Mouse (Mus musculus) forebrain, postnatal 0 days (tissue): ENCODE results near the gene Slc45a1. TPM values are rescaled to one million over a fixed set of nuclear protein-coding genes. Genes with fewer than 3 reads are reported as not detected.

Source experiments
- ATAC-seq: fragments of 200-750 bp; cut with Nextera tagmentation; 2 replicates; pipeline ENCODE4 v1.8.0; 2017; ENCODE audit warnings: mild to moderate bottlenecking, moderate library complexity
- DNase-seq: peaks from one replicate; pipeline ENCODE4 v3.0.0-alpha.2; 2015
- H3K27ac ChIP-seq: fragments of 300-500 bp; sonication (generic); 2 replicates; pipeline ENCODE4 v1.5.1; 2014; ENCODE audit warnings: low read depth, mild to moderate bottlenecking, antibody characterized with exemption, low read length, moderate library complexity, mixed read lengths
- H3K27me3 ChIP-seq: fragments of 300-500 bp; sonication (generic); 2 replicates; pipeline ENCODE4 v1.6.1; 2014; ENCODE audit warnings: mild to moderate bottlenecking, low read length, mixed read lengths; ENCODE audit not compliant: insufficient read depth
- H3K36me3 ChIP-seq: fragments of 300-500 bp; sonication (generic); 2 replicates; pipeline ENCODE4 v1.6.1; 2014; ENCODE audit warnings: mild to moderate bottlenecking, moderate library complexity; ENCODE audit not compliant: insufficient read depth
- H3K4me1 ChIP-seq: fragments of 300-500 bp; sonication (generic); 2 replicates; pipeline ENCODE4 v1.6.1; 2014; ENCODE audit warnings: antibody characterized with exemption; ENCODE audit not compliant: insufficient read depth
- H3K4me2 ChIP-seq: fragments of 300-500 bp; sonication (generic); 2 replicates; pipeline ENCODE4 v1.6.1; 2014; ENCODE audit warnings: low read depth, mild to moderate bottlenecking, moderate library complexity
- H3K4me3 ChIP-seq: fragments of 300-500 bp; sonication (generic); 2 replicates; pipeline ENCODE4 v1.5.1; 2014; ENCODE audit warnings: low read depth, low read length, mixed read lengths
- H3K9ac ChIP-seq: fragments of 300-500 bp; sonication (generic); 2 replicates; pipeline ENCODE4 v1.6.1; 2014; ENCODE audit warnings: mild to moderate bottlenecking
- H3K9me3 ChIP-seq: fragments of 300-500 bp; sonication (generic); 2 replicates; pipeline ENCODE4 v1.6.1; 2016; ENCODE audit warnings: low read length
- CTCF ChIP-seq: sonication (generic); IDR thresholded peaks from 2 replicates; pipeline ENCODE4 v1.5.1; 2016; ENCODE audit warnings: antibody characterized with exemption, control low read depth, low read depth
- WGBS: fragments of 180-500 bp; shearing (Covaris S2); extraction: QIAGEN DNeasy Blood & Tissue Kit; methylation state at CpG from one replicate; pipeline ENCODE4 v1.1.7; 2014; 5-methylcytosine and 5-hydroxymethylcytosine counted together
- polyA plus RNA-seq: library from polyadenylated mRNA; unstranded; fragments of >200 nt; fragmentation: Nextera tagmentation; extraction: Ambion mirVana; gene quantifications from 2 replicates; pipeline ENCODE4 v1.2.1, GENCODE M21; 2015
- total RNA-seq: library from RNA; depleted of rRNA; stranded (reverse); fragments of >200 nt; gene quantifications from 2 replicates; pipeline ENCODE4 v1.2.3, GENCODE M21; 2014

Slc45a1 gene
- total and polyA plus RNA-seq, 2 experiments from 2014 or later: 37.2 to 43.9 TPM

DNA sequence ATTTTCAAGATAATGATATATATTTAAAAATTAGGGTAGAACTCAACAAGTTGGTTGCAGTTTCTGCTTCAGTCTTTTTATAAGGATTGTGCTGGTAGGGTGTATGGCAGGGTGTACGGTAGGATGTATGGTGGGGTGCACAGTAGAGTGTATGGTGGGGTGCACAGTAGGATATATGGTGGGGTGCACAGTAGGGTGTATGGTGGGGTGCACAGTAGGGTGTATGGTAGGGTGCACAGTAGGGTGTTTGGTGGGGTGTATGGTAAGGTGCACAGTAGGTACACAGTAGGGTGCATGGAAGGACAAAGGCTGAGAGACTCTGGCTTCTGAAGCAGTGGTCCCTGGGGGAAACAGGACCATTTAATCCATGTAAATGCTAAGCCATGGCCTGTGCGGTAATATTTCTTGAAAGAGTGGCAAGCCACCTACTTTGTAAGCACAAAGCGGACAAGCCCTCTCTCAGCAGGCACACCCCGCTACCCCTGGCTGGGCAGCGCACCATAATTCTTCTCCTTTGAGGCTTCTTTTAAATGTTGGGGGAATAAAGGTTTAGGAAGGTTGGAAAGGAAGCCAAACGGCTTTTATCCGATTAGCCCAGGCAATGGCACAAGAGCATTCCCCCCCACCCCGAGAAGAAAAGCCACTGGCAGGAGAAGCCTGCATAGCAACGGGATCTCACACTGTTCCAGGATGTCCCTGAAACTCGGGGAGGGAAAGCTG lies 25.3 kb upstream of the Slc45a1 start:
- no peak overlapping the region for H3K27ac ChIP-seq
- H3K9ac ChIP-seq: no peak overlapping the region
- H3K4me2 ChIP-seq: no peak overlapping the region
- ATAC-seq (0 out of 2 replicates have a peak, but pooled peaks have one; percentile 43), DNase-seq (peak; percentile 28)
- H3K4me3 ChIP-seq: no peak overlapping the region
- no peaks in the 10 kb centered on the region for H3K9me3 ChIP-seq
- no peak for TF ChIP-seq CTCF
- H3K36me3 ChIP-seq: no peaks in the 10 kb centered on the region
- H3K27me3 ChIP-seq: no peaks in the 10 kb centered on the region
- WGBS: 11% methylated on average over 10 of the region's 10 CpGs
- H3K4me1 ChIP-seq: no peaks in the 10 kb centered on the region; the same call in 1 of the 2 replicates

DNA sequence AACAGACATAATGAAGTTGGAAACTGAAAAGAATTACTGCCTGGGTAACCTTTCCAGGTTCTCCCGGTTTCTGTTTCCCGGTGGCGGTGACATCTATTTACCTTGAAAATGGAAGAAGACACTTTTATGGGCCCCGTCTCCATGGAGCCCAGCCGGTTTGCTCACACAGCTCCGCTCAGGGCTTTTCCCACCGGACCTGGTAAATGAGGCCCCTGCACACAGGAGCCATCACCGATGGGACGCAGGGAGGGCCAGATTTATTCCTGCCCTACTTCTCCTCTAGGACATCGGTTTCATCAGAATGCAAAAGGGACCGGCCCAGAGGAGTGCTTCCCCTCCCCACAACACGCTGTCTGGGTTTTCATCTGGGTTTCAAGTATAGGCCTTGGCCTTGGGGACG lies 24.1 kb upstream of the Slc45a1 start:
- Histone ChIP-seq H3K4me1 (no peaks in the 10 kb centered on the region; the same call in 1 of the 2 replicates), H3K9ac (no peak overlapping the region), H3K4me3 (no peak overlapping the region), H3K27ac (no peak overlapping the region), H3K4me2 (no peak overlapping the region), H3K9me3 (no peaks in the 10 kb centered on the region), H3K36me3 (no peaks in the 10 kb centered on the region), H3K27me3 (no peaks in the 10 kb centered on the region)
- no peak for DNase-seq
- ATAC-seq: no peak
- TF ChIP-seq CTCF: no peak
- 89% methylated on average over 13 of the region's 13 CpGs for WGBS

DNA sequence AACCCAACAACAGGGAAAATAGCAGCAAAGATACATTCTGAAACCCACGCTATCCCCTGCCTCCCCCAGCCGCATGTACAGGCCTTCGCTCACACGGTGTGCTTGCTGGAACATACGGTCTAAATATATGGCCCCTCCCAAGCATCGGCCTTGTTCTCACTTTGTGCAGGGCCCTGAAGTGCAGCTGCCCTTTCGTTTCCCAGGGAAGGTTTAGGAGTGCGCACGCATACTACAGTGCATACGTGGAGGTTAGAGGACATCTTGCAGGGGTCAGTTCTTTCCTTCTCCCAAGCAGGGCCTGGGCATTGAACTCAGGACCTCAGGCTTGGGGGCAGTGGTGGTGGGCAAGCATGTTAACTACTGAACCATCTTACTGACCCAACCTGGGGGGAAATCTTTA lies 23.3 kb upstream of the Slc45a1 start:
- no peak for DNase-seq
- H3K27me3 ChIP-seq: no peaks in the 10 kb centered on the region
- H3K9me3 ChIP-seq: no peaks in the 10 kb centered on the region
- no peak overlapping the region for H3K27ac ChIP-seq
- no peaks in the 10 kb centered on the region; the same call in 1 of the 2 replicates for H3K4me1 ChIP-seq
- no peak for TF ChIP-seq CTCF
- H3K36me3 ChIP-seq: no peaks in the 10 kb centered on the region
- 93% methylated on average over 10 of the region's 10 CpGs for WGBS
- H3K9ac ChIP-seq: no peak overlapping the region
- no peak for ATAC-seq
- no peak overlapping the region for H3K4me3 ChIP-seq
- H3K4me2 ChIP-seq: no peak overlapping the region

DNA sequence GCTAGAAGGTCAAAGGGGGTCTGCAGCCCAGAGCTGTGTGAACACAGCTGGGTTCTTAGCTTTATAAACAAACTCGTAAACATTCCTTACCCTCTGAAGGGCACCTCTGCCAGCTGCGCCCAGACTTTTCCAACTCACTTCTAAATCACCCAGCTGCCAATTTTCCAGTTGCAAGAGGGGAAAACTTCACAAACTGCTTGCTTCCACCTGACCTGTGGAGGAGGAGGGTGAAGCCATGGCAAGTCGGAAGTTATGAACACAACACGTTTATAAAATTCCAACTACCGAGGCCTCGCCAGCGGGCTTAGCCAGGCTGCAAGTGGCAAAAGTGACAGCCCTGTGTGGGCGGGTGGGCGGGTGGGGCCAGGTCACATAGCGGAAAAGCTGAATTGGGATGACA lies 13.8 kb upstream of the Slc45a1 start:
- no peak for DNase-seq
- ATAC-seq: no peak
- no peaks in the 10 kb centered on the region for H3K36me3 ChIP-seq
- no peaks in the 10 kb centered on the region for H3K4me1 ChIP-seq
- no peaks in the 10 kb centered on the region for H3K9me3 ChIP-seq
- no peak overlapping the region for H3K9ac ChIP-seq
- no peak overlapping the region for H3K4me3 ChIP-seq
- H3K4me2 ChIP-seq: no peak overlapping the region
- TF ChIP-seq CTCF: no peak
- H3K27ac ChIP-seq: no peak overlapping the region
- 88% methylated on average over 10 of the region's 10 CpGs for WGBS
- no peaks in the 10 kb centered on the region for H3K27me3 ChIP-seq

DNA sequence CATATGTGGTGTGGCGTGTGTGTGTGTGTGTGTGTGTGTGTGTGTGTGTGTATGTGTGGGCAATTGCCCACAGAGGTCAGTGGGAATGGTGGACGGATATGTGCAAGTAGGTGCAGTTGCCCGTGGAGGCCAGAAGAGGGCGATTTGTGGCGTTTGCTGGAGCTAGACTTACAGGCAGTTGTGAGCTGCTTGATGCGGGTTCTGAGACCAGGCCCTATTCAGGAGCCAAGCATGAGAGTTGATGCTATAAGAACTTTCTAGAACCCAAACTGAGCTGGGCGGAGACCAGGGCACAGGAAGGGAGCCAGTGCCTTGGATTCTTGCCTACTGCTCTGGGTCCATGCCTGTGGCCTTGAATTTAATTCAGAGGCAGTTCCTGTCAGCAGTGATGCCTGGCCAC lies 12.8 kb upstream of the Slc45a1 start:
- peak; percentile 46 for TF ChIP-seq CTCF
- Histone ChIP-seq H3K27me3 (no peaks in the 10 kb centered on the region), H3K9ac (no peak overlapping the region), H3K9me3 (no peaks in the 10 kb centered on the region), H3K27ac (no peak overlapping the region), H3K36me3 (no peaks in the 10 kb centered on the region), H3K4me1 (no peaks in the 10 kb centered on the region), H3K4me2 (no peak overlapping the region), H3K4me3 (no peak overlapping the region)
- DNase-seq (no peak), ATAC-seq (no peak)
- 86% methylated on average over 7 of the region's 7 CpGs for WGBS

DNA sequence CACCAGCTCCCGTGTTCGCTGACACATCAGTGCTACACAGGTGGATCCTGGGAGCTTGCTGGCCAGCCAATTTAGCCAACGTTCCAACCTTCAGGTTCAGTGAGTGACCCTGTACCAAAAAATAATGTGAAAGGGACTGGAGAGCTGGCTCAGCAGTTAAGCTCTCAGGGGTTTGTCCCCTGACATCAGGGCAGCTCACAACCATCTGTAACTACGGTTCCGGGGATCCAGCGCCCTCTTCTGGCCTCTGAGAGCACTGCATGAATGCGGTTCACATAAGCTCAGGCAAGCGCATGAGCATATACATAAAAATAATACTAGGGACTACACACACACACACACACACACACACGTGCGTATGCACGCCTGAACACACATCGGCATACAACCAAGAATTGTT lies 11.2 kb upstream of the Slc45a1 start:
- 55% methylated on average over 12 of the region's 12 CpGs for WGBS
- Histone ChIP-seq H3K4me1 (no peaks in the 10 kb centered on the region), H3K9me3 (no peaks in the 10 kb centered on the region), H3K4me2 (no peak overlapping the region), H3K27me3 (no peaks in the 10 kb centered on the region), H3K36me3 (no peaks in the 10 kb centered on the region), H3K9ac (no peak overlapping the region), H3K27ac (no peak overlapping the region), H3K4me3 (no peak overlapping the region)
- DNase-seq: peak; percentile 41
- ATAC-seq: no peak
- peak; percentile 64 for TF ChIP-seq CTCF

DNA sequence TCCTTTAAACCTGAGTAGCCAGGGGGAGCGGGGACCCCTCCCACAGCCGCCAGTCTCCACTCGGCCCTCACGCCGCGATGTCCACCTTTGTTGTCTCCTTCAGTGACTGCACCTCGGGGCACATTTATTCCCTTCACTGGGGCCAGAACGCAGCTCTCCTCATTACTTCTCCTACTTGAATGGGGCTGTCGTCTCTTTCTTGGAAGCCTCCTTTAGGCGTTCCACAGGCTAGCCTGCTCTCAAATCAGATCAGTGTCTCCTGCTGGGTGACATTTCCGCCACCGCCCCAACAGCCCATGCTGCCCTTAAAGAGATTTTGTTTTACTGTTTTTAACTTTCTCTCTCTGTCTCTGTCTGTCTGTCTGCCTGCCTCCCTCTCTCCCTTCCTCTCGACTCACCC lies 9.9 kb upstream of the Slc45a1 start:
- H3K36me3 ChIP-seq: no peaks in the 10 kb centered on the region
- no peaks in the 10 kb centered on the region for H3K4me1 ChIP-seq
- H3K27me3 ChIP-seq: no peaks in the 10 kb centered on the region
- DNase-seq (no peak), ATAC-seq (no peak)
- TF ChIP-seq CTCF: no peak
- no peaks in the 10 kb centered on the region for H3K9me3 ChIP-seq
- H3K9ac ChIP-seq: 0 out of 2 replicates have a peak overlapping the region, but pooled peaks have one; percentile 18
- H3K4me3 ChIP-seq: no peak overlapping the region
- 2% methylated on average over 13 of the region's 13 CpGs for WGBS
- H3K27ac ChIP-seq: no peak overlapping the region
- peak overlapping the region; percentile 33 for H3K4me2 ChIP-seq
